In the genomic region with DNA sequence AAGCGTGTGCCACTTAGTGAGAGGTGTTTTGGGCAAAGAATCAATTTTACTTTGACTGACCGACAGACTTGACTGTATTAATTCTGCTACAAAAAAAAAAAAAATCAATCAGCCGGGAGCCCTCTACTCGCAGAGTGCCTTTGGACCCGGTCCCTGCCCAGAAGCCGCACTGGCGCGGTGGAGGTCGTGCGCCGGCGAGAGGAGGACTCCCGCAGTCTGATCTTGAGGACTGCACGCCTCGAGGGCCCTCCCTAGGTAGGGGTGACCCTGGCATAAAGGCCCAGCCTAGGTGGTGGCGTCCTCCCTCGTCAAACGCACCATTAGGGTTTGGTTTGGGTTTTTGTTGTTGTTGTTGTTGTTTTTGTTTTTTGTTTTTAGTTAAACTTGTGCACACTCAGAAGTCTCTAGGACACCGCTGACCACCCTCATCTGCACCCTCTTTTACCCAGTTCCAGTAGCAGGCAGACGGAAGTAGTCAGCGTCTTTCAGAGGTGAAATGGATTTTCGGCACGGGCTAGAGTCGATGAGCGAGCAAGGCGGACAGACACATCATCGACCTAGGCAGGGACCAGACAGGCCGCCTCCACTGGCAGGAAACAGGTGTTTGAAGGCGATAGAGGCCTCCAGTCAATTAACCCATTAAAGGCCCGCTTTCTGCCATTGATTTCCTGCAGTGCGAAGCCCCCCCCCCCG, we compare ENCODE assay signal across 15 mouse cellular contexts. TPM values are rescaled to one million over a fixed set of nuclear protein-coding genes. Genes with fewer than 3 reads are reported as not detected.
A peak's percentile ranks its signal among the peaks of the same experiment; 100 is the strongest.
DNase-seq lines count a peak whose midpoint lies in the region; ATAC-seq and TF ChIP-seq lines count a peak whose summit lies in the region.
"Had no signal": no experiment of that assay in that cellular context is flagged by ENCODE, and none has a peak within 500 bp of the region (broad histone marks: within the 10 kb centered on the region; RNA-seq: fewer than 3 reads in every experiment).

No protein-coding gene starts in this region.

- H3K4me1 ChIP-seq in lung, embryonic 16.5 days (replicated peaks; ENCODE audit: control insufficient read depth, insufficient read depth, low read length) = peaks cover 28% of the 10 kb centered on the region
- H3K4me1 ChIP-seq in lung, adult 2 months (ENCODE audit: control insufficient read depth, insufficient read depth, low read length) = peaks cover 5% of the 10 kb centered on the region
- peaks cover 90% of the 10 kb centered on the region for H3K4me1 ChIP-seq in forebrain, embryonic 13.5 days
- H3K4me1 ChIP-seq in limb, embryonic 13.5 days = peaks cover 34% of the 10 kb centered on the region
- peaks cover 30% of the 10 kb centered on the region for H3K4me1 ChIP-seq in olfactory bulb, adult 2 months (ENCODE audit: control insufficient read depth, insufficient read depth, low read length)

- intact Hi-C loops in left cerebral cortex, adult 2 months (cut with DNase I) = loop anchor here (5.0 kb wide), 1 partner anchor 384 kb away; no protein-coding TSS in a partner anchor

- WGBS in lung, embryonic 16.5 days = under 1% methylated on average over 32 of the region's 32 CpGs
- 3% methylated on average over 32 of the region's 32 CpGs for WGBS in lung, adult 2 months
- WGBS in forebrain, embryonic 13.5 days = 1% methylated on average over 32 of the region's 32 CpGs
- under 1% methylated on average over 32 of the region's 32 CpGs for WGBS in limb, embryonic 13.5 days
- 25% methylated on average over 32 of the region's 32 CpGs for WGBS in olfactory bulb, adult 2 months

- ATAC-seq in lung, embryonic 16.5 days (ENCODE audit: low read depth) = no peak
- ATAC-seq in forebrain, embryonic 13.5 days = no peak
- ATAC-seq in limb, embryonic 13.5 days (ENCODE audit: low FRiP score, low read depth) = no peak
- no peak for ATAC-seq in monocyte, adult 5-6 weeks (replicated peaks; ENCODE audit: insufficient number of reproducible peaks, low FRiP score, low TSS enrichment, poor library complexity, severe bottlenecking)

- no peak overlapping the region for H3K4me2 ChIP-seq in lung, embryonic 16.5 days (ENCODE audit: low read depth, low read length)
- H3K4me2 ChIP-seq in forebrain, embryonic 13.5 days = peak overlapping the region; percentile 88
- no peak overlapping the region for H3K4me2 ChIP-seq in limb, embryonic 13.5 days (replicated peaks)

- H3K4me3 ChIP-seq in lung, embryonic 16.5 days (ENCODE audit: low read length) = peak overlapping the region; percentile 30; the same call in 1 of the 2 replicates
- H3K4me3 ChIP-seq in lung, adult 2 months (replicated peaks; ENCODE audit: extremely low read depth, low read depth, low read length) = no peak overlapping the region
- H3K4me3 ChIP-seq in forebrain, embryonic 13.5 days = peak overlapping the region; percentile 59
- peak overlapping the region; percentile 33; the same call in 1 of the 2 replicates for H3K4me3 ChIP-seq in limb, embryonic 13.5 days
- peak overlapping the region; percentile 72 for H3K4me3 ChIP-seq in olfactory bulb, adult 2 months (ENCODE audit: insufficient read depth, low read depth, low read length)
- H3K4me3 ChIP-seq in left cerebral cortex, adult 2 months = no peak overlapping the region; the same call in 1 of the 2 replicates

- no peak for DNase-seq in lung, adult 2 months
- DNase-seq in left cerebral cortex, adult 2 months (ENCODE audit: extremely low spot score in 1 of 2, low spot score in 2 of 2) = no peak
- DNase-seq in urinary bladder, postnatal 10 days (ENCODE audit: low spot score) = no peak
- DNase-seq: adrenal gland, adult 2 months; cerebellum, adult 8-10 months; kidney, adult 2 months; layer of hippocampus, postnatal 36 days; right cerebral cortex, postnatal 4 days had no signal

- H3K36me3 ChIP-seq in lung, embryonic 16.5 days (ENCODE audit: control insufficient read depth, insufficient read depth, low read length) = no peaks in the 10 kb centered on the region
- H3K36me3 ChIP-seq in forebrain, embryonic 13.5 days (ENCODE audit: poor library complexity, severe bottlenecking) = no peaks in the 10 kb centered on the region
- H3K36me3 ChIP-seq in limb, embryonic 13.5 days = no peaks in the 10 kb centered on the region

- H3K27ac ChIP-seq in lung, embryonic 16.5 days (ENCODE audit: low read length) = no peak overlapping the region
- peak overlapping the region; percentile 97 for H3K27ac ChIP-seq in forebrain, embryonic 13.5 days
- H3K27ac ChIP-seq in limb, embryonic 13.5 days = no peak overlapping the region
- peak overlapping the region; percentile 78 for H3K27ac ChIP-seq in olfactory bulb, adult 2 months (ENCODE audit: insufficient read depth, low read depth, low read length)
- no peak overlapping the region for H3K27ac ChIP-seq in left cerebral cortex, adult 2 months

- H3K9me3 ChIP-seq in lung, embryonic 16.5 days (ENCODE audit: control insufficient read depth, low read length) = no peaks in the 10 kb centered on the region
- H3K9me3 ChIP-seq in forebrain, embryonic 13.5 days (replicated peaks) = no peaks in the 10 kb centered on the region
- H3K9me3 ChIP-seq in limb, embryonic 13.5 days = no peaks in the 10 kb centered on the region

- TF ChIP-seq POLR2A in lung, adult 2 months (IDR thresholded peaks at IDR 0.05; ENCODE audit: borderline replicate concordance, extremely low read depth, low read depth, low read length) = no peak
- no peak for TF ChIP-seq POLR2A in olfactory bulb, adult 2 months (IDR thresholded peaks at IDR 0.05; ENCODE audit: insufficient read depth, low read depth, low read length)

- H3K9ac ChIP-seq in lung, embryonic 16.5 days (ENCODE audit: low read length) = no peak overlapping the region
- peak overlapping the region; percentile 91 for H3K9ac ChIP-seq in forebrain, embryonic 13.5 days
- H3K9ac ChIP-seq in limb, embryonic 13.5 days = no peak overlapping the region

- peaks cover 96% of the 10 kb centered on the region for H3K27me3 ChIP-seq in lung, embryonic 16.5 days (ENCODE audit: control insufficient read depth, insufficient read depth, low read depth, low read length)
- peaks cover 67% of the 10 kb centered on the region for H3K27me3 ChIP-seq in forebrain, embryonic 13.5 days
- H3K27me3 ChIP-seq in limb, embryonic 13.5 days = peaks cover 100% of the 10 kb centered on the region

- TF ChIP-seq CTCF in lung, adult 2 months (IDR thresholded peaks at IDR 0.05; ENCODE audit: insufficient read depth, low read length) = no peak
- TF ChIP-seq CTCF in olfactory bulb, adult 2 months (IDR thresholded peaks at IDR 0.05; ENCODE audit: insufficient read depth, low read depth, low read length) = no peak
- no peak for TF ChIP-seq CTCF in left cerebral cortex, adult 2 months (IDR thresholded peaks at IDR 0.05)

RNA-seq across cellular contexts. Expression of gene Sox1, which starts 8.4 kb away (rescaled TPM):
- polyA plus RNA-seq in lung, embryonic 16.5 days (2015; fragmentation: Nextera tagmentation; extraction: Ambion mirVana) = not detected in 2 replicates
- not detected in 2 replicates for polyA plus RNA-seq in lung, adult 2 months (2012; rRNA removed)
- 7.7 and 8.8 TPM in 2 replicates for polyA plus RNA-seq in forebrain, embryonic 13.5 days (2015; fragmentation: Nextera tagmentation; extraction: Ambion mirVana)
- polyA plus RNA-seq in limb, embryonic 13.5 days (2015; fragmentation: Nextera tagmentation; extraction: Ambion mirVana) = not detected in 2 replicates
- polyA plus RNA-seq in olfactory bulb, adult 2 months (2012; ENCODE audit: insufficient read depth, insufficient read length, low replicate concordance, missing spikeins) = not detected in 2 replicates
- total RNA-seq in left cerebral cortex, adult 2 months (2021) = 10 to 100 TPM in 1 of 2 experiments, 1 to 10 TPM in 1; 9.5 to 11.6 TPM
- total RNA-seq in monocyte, adult 5-6 weeks (2017) = not detected in 3 replicates
- total RNA-seq: adrenal gland, adult 2 months; heart, adult 8-10 months had no signal
- polyA plus RNA-seq: kidney, adult 2 months; liver, embryonic 16.5 days had no signal

Comparison
In these comparisons a context has a peak if more than half of its experiments do, and no peak if none do; other contexts are left out.
1. H3K4me3 ChIP-seq: peak in lung, embryonic 16.5 days (single experiment), forebrain, embryonic 13.5 days (single experiment), limb, embryonic 13.5 days (single experiment) and olfactory bulb, adult 2 months (single experiment); none in lung, adult 2 months (single experiment) and left cerebral cortex, adult 2 months (single experiment).
2. H3K27ac ChIP-seq: peak in forebrain, embryonic 13.5 days (single experiment) and olfactory bulb, adult 2 months (single experiment); none in lung, embryonic 16.5 days (single experiment), limb, embryonic 13.5 days (single experiment) and left cerebral cortex, adult 2 months (single experiment).